Mouse (Mus musculus) bone marrow, adult 2 months (tissue): Measurements from ENCODE around the gene Otulin. TPM values are rescaled to one million over a fixed set of nuclear protein-coding genes. Genes with fewer than 3 reads are reported as not detected.

Experiments used
- H3K27ac ChIP-seq: fragments of 200-500 bp; 2 replicates; pipeline ENCODE4 v1.5.1; 2012; ENCODE audit warnings: low read depth, mild to moderate bottlenecking, control low read depth, inconsistent platforms, low read length; ENCODE audit not compliant: control insufficient read depth, poor library complexity, insufficient read depth
- H3K4me1 ChIP-seq: fragments of 200-500 bp; 2 replicates; pipeline ENCODE4 v1.6.1; 2011; ENCODE audit warnings: low read length; ENCODE audit not compliant: control insufficient read depth, insufficient read depth
- H3K4me3 ChIP-seq: fragments of 200-500 bp; replicated peaks from 2 replicates; pipeline ENCODE3; 2011; ENCODE audit warnings: mild to moderate bottlenecking, low read depth, low read length, control low read depth; ENCODE audit not compliant: control insufficient read depth
- CTCF ChIP-seq: fragments of 200-500 bp; IDR thresholded peaks from 2 replicates; pipeline ENCODE4 v1.5.1; 2011; ENCODE audit warnings: low read length, control low read depth; ENCODE audit not compliant: control insufficient read depth, insufficient read depth
- POLR2A ChIP-seq: fragments of 200-500 bp; IDR thresholded peaks from 2 replicates; pipeline ENCODE4 v1.6.1; 2011; ENCODE audit warnings: low read depth, mild to moderate bottlenecking, control low read depth, low read length, borderline replicate concordance; ENCODE audit not compliant: control insufficient read depth
- WGBS: fragments of 180-500 bp; shearing (Covaris S2); methylation state at CpG from one replicate; pipeline ENCODE4 v1.1.7; 2018; 5-methylcytosine and 5-hydroxymethylcytosine counted together
- polyA plus RNA-seq: library from polyadenylated mRNA; stranded (reverse); fragments of >200 nt; gene quantifications from 2 replicates; pipeline ENCODE4 v1.2.4, GENCODE M21; 2011; ENCODE audit warnings: low replicate concordance; ENCODE audit not compliant: missing spikeins, insufficient read depth, insufficient read length

The Otulin gene
- polyA plus RNA-seq, 1 experiment, result 40.7 TPM

GRCm38 (mm10) chr15:27568371-27568770 is 62.1 kb downstream of the Otulin start:
- no peak overlapping the region for H3K27ac ChIP-seq
- H3K4me3 ChIP-seq, result no peak overlapping the region
- no peak for TF ChIP-seq POLR2A
- TF ChIP-seq CTCF, result no peak
- no peaks in the 10 kb centered on the region for H3K4me1 ChIP-seq
- 92% methylated on average over 6 of the region's 6 CpGs for WGBS

- H3K27ac ChIP-seq, result no peak overlapping the region
- no peaks in the 10 kb centered on the region for H3K4me1 ChIP-seq
- 94% methylated on average over 16 of the region's 16 CpGs for WGBS
- TF ChIP-seq CTCF, result no peak
- TF ChIP-seq POLR2A, result no peak
- no peak overlapping the region for H3K4me3 ChIP-seq
Measured at GRCm38 (mm10) chr15:27567356-27567755, 63.1 kb downstream of the Otulin start.

GRCm38 (mm10) chr15:27565626-27566185 is 64.8 kb downstream of the Otulin start:
- Histone ChIP-seq H3K27ac (no peak overlapping the region), H3K4me3 (no peak overlapping the region), H3K4me1 (no peaks in the 10 kb centered on the region)
- 91% methylated on average over 10 of the region's 10 CpGs for WGBS
- no peak for TF ChIP-seq CTCF
- TF ChIP-seq POLR2A, result no peak

DNA sequence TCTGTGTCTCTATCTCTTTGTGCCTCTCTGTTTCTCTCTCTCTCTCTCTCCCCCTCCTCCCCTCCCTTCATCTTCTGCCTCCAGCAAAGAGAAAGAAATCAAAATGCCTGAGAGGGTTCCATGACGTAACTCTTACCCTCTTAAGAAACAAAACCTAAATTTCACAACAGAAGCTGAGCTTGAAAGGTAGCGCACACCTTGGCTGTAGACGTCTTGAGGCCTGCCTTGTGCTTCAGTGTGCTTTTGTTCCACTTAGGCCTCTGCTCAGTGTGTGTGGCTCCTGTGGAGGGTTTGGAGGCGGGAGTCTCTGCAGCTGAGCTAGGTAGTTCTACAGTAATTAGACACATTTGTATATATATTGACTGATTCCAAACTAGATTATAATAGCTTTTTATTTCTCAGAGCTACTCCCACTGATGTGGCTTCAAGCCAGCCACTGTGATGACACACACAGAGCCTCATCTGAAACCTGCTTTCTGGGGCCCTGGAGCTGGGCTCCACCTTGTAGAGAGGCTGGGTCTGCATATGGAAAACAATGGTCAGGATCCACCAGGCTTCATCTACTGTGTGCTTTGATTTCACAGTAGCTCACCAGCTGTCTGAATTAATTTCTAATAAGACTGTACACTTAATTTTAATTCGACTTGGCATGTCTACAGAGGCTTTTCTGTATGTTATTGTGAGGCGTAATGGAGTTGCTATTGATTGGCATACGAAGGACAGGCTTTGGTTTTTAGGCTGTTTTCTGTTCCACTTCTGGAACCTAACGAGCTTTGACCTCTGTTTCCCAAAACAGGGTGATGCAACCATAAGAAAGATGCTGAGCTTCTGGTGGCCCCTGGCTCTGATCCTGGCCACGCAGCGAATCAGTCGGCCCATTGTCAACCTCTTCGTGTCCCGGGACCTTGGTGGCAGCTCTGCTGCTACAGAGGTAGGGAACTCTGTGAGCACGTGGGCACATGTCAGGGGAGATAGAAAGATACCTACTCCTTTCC is 66.1 kb downstream of the Otulin start:
- Histone ChIP-seq H3K27ac (no peak overlapping the region), H3K4me1 (no peaks in the 10 kb centered on the region), H3K4me3 (no peak overlapping the region)
- TF ChIP-seq CTCF (no peak), POLR2A (no peak)
- 85% methylated on average over 14 of the region's 14 CpGs for WGBS

DNA sequence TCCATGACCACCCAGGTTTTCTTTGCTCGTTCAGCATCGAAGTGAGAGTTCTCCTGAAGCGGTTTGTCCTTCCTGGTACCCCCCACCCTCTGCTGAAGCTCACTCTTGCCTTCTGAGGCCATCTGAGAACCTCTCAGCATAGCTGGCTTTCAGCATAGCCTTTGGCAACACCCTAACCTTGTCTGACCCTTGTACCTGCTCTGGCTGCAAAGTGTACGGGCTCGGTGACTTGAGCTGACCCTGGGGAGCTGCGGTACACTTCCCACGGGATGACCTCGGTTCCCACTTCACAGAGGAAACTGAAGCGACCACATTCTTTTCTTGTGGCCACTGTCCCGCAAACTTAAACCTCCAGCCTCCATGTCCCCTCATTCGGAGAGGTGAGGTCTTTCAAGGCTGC is 70.2 kb downstream of the Otulin start:
- TF ChIP-seq CTCF (no peak), POLR2A (no peak)
- H3K27ac ChIP-seq, result no peak overlapping the region
- H3K4me1 ChIP-seq, result no peaks in the 10 kb centered on the region
- no peak overlapping the region for H3K4me3 ChIP-seq
- WGBS, result 85% methylated on average over 11 of the region's 11 CpGs

GRCm38 (mm10) chr15:27558456-27559147 is 71.9 kb downstream of the Otulin start:
- no peak overlapping the region for H3K4me3 ChIP-seq
- WGBS, result 93% methylated on average over 16 of the region's 16 CpGs
- H3K4me1 ChIP-seq, result no peaks in the 10 kb centered on the region
- no peak for TF ChIP-seq POLR2A
- no peak for TF ChIP-seq CTCF
- no peak overlapping the region for H3K27ac ChIP-seq

GRCm38 (mm10) chr15:27553554-27553953 is 76.9 kb downstream of the Otulin start:
- no peak for TF ChIP-seq POLR2A
- TF ChIP-seq CTCF, result no peak

DNA sequence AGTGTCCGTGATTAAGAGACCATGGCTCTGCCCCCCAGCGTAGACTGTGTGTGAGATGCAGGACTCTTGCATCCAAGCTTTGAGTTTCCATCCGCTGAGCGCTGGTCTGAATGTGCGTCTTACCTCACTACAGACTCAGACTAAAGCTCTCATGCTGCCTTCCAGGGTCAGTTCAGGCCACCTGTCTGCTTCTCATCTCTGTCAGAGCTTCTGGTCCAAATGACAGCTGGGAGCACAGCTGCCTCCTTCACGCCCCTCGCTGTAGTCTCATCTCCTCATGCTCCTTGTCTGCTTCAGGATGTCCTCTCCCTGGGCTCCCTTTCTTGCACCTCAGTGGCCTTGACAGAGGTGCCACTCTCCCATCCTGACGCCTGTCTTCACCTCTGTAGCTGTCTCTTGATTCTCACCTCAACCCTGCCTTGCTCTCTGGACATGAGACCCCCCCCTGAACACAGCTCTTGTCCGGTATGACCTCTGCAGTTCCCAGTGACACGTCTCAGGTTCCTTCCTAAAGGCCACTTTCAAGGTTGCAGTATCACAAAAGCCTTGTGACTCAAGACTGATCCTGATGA is 78.3 kb downstream of the Otulin start:
- WGBS, result 92% methylated on average over 10 of the region's 10 CpGs
- TF ChIP-seq CTCF (no peak), POLR2A (no peak)
- H3K27ac ChIP-seq, result no peak overlapping the region
- H3K4me1 ChIP-seq, result no peaks in the 10 kb centered on the region; the same call in 1 of the 2 replicates
- H3K4me3 ChIP-seq, result no peak overlapping the region

More at GRCm38 (mm10) chr15:27553554-27553953, 76.9 kb downstream of the Otulin start:
- Histone ChIP-seq H3K4me3 (no peak overlapping the region), H3K27ac (no peak overlapping the region), H3K4me1 (no peaks in the 10 kb centered on the region; the same call in 1 of the 2 replicates)
- 28% methylated on average over 5 of the region's 5 CpGs for WGBS
